ENCODE assay signal across 28 mouse cellular contexts in genomic region chr3:22198802-22199201, GRCm38 (mm10).
DNase-seq lines count a peak whose midpoint lies in the region; ATAC-seq and TF ChIP-seq lines count a peak whose summit lies in the region.
"Had no signal": no experiment of that assay in that cellular context is flagged by ENCODE, and none has a peak within 500 bp of the region (broad histone marks: within the 10 kb centered on the region; RNA-seq: fewer than 3 reads in every experiment).

No protein-coding gene starts in this region.

- no peaks in the 10 kb centered on the region for H3K27me3 ChIP-seq in neural tube, embryonic 12.5 days (replicated peaks)
- H3K27me3 ChIP-seq in forebrain, embryonic 15.5 days: no peaks in the 10 kb centered on the region
- H3K27me3 ChIP-seq: CH12.LX; embryonic facial prominence, embryonic 13.5 days; embryonic facial prominence, embryonic 15.5 days; forebrain, embryonic 12.5 days; Patski had no signal

- no peak for DNase-seq in frontal cortex, postnatal 14 days (ENCODE audit: low spot score in 2 of 2)
- DNase-seq in layer of hippocampus, adult 2 months (ENCODE audit: low spot score in 2 of 2): no peak
- no peak for DNase-seq in layer of hippocampus, postnatal 14 days (ENCODE audit: low spot score in 2 of 2)
- DNase-seq in neural tube, embryonic 10.5 days (ENCODE audit: extremely low spot score, low spot score): no peak
- DNase-seq: adrenal gland, adult 2 months; adrenal gland, postnatal 10 days; adrenal gland, postnatal 25 days; B cell, adult 2 months; cerebellum, adult 11-12 months; cerebellum, adult 2 months; cerebellum, adult 9-10 months; cerebellum, postnatal 10 days; cerebellum, postnatal 25 days; embryo, embryonic 11 days; forebrain, postnatal 0 days had no signal

- no peak overlapping the region for H3K4me3 ChIP-seq in layer of hippocampus, adult 2 months
- no peak overlapping the region for H3K4me3 ChIP-seq in neural tube, embryonic 12.5 days
- no peak overlapping the region for H3K4me3 ChIP-seq in forebrain, embryonic 15.5 days
- H3K4me3 ChIP-seq: embryonic facial prominence, embryonic 13.5 days; embryonic facial prominence, embryonic 15.5 days; erythroblast, embryonic 14.5 days; forebrain, embryonic 10.5 days; forebrain, embryonic 12.5 days had no signal

- H3K9me3 ChIP-seq in neural tube, embryonic 12.5 days: no peaks in the 10 kb centered on the region
- no peaks in the 10 kb centered on the region for H3K9me3 ChIP-seq in forebrain, embryonic 15.5 days
- H3K9me3 ChIP-seq: embryonic facial prominence, embryonic 13.5 days; embryonic facial prominence, embryonic 15.5 days; forebrain, embryonic 10.5 days; forebrain, embryonic 12.5 days; G1E had no signal

- H3K27ac ChIP-seq in layer of hippocampus, adult 2 months: 0 out of 2 replicates have a peak overlapping the region, but pooled peaks have one; percentile 15
- H3K27ac ChIP-seq in neural tube, embryonic 12.5 days: no peak overlapping the region
- no peak overlapping the region for H3K27ac ChIP-seq in forebrain, embryonic 15.5 days (replicated peaks)
- H3K27ac ChIP-seq: embryonic facial prominence, embryonic 13.5 days; embryonic facial prominence, embryonic 15.5 days; forebrain, embryonic 10.5 days; forebrain, embryonic 12.5 days had no signal

- 88% methylated on average over 1 of the region's 1 CpGs for WGBS in neural tube, embryonic 12.5 days
- 78% methylated on average over 1 of the region's 1 CpGs for WGBS in forebrain, embryonic 15.5 days

- no peak overlapping the region for H3K4me2 ChIP-seq in neural tube, embryonic 12.5 days (replicated peaks)
- H3K4me2 ChIP-seq in forebrain, embryonic 15.5 days (replicated peaks): no peak overlapping the region
- H3K4me2 ChIP-seq: embryonic facial prominence, embryonic 13.5 days; embryonic facial prominence, embryonic 15.5 days; forebrain, embryonic 12.5 days had no signal

- H3K36me3 ChIP-seq in neural tube, embryonic 12.5 days: peaks cover 42% of the 10 kb centered on the region
- H3K36me3 ChIP-seq in forebrain, embryonic 15.5 days: peaks cover 26% of the 10 kb centered on the region

- no peak overlapping the region for H3K9ac ChIP-seq in neural tube, embryonic 12.5 days
- no peak overlapping the region for H3K9ac ChIP-seq in forebrain, embryonic 15.5 days (replicated peaks)
- H3K9ac ChIP-seq: embryonic facial prominence, embryonic 13.5 days; embryonic facial prominence, embryonic 15.5 days; forebrain, embryonic 12.5 days; forebrain, postnatal 0 days had no signal

- H3K4me1 ChIP-seq in neural tube, embryonic 12.5 days: no peaks in the 10 kb centered on the region
- no peaks in the 10 kb centered on the region for H3K4me1 ChIP-seq in forebrain, embryonic 15.5 days
- H3K4me1 ChIP-seq: embryonic facial prominence, embryonic 13.5 days; embryonic facial prominence, embryonic 15.5 days; forebrain, embryonic 10.5 days; forebrain, embryonic 12.5 days had no signal

- no peak for TF ChIP-seq CTCF in layer of hippocampus, adult 2 months (conservative IDR thresholded peaks at IDR 0.05)

- ATAC-seq in frontal cortex, adult (ENCODE audit: low TSS enrichment): 0 out of 2 replicates have a peak, but pooled peaks have one; percentile 34
- peak; percentile 13; the same call in 1 of the 2 replicates for ATAC-seq in neural tube, embryonic 12.5 days (ENCODE audit: low FRiP score, low read depth)
- no peak for ATAC-seq in forebrain, embryonic 15.5 days (replicated peaks)
- ATAC-seq: CD4-positive, CD25-positive, alpha-beta regulatory T cell, adult 4 months; forebrain, embryonic 14.5 days; forebrain, postnatal 0 days; Patski had no signal
